Mouse (Mus musculus) lung, embryonic 16.5 days (tissue): Measurements from ENCODE around the gene Dazl. TPM values are rescaled to one million over a fixed set of nuclear protein-coding genes. Genes with fewer than 3 reads are reported as not detected.

Source experiments
- ATAC-seq: fragments of 200-750 bp; cut with Nextera tagmentation; 2 replicates; pipeline ENCODE4 v1.8.0; 2017; ENCODE audit warnings: low read depth, mild to moderate bottlenecking, moderate library complexity
- H3K27ac ChIP-seq: fragments of 300-500 bp; sonication (generic); 2 replicates; pipeline ENCODE4 v1.5.1; 2014; ENCODE audit warnings: mild to moderate bottlenecking, control low read depth, low read length
- H3K27me3 ChIP-seq: fragments of 300-500 bp; sonication (generic); 2 replicates; pipeline ENCODE4 v1.6.1; 2014; ENCODE audit warnings: low read depth, low read length, mixed read lengths; ENCODE audit not compliant: control insufficient read depth, insufficient read depth
- H3K36me3 ChIP-seq: fragments of 300-500 bp; sonication (generic); 2 replicates; pipeline ENCODE4 v1.6.1; 2014; ENCODE audit warnings: low read length; ENCODE audit not compliant: control insufficient read depth, insufficient read depth
- H3K4me1 ChIP-seq: fragments of 300-500 bp; sonication (generic); replicated peaks from 2 replicates; pipeline ENCODE4 v1.6.1; 2014; ENCODE audit warnings: low read length, mixed read lengths; ENCODE audit not compliant: control insufficient read depth, insufficient read depth
- H3K4me2 ChIP-seq: fragments of 300-500 bp; sonication (generic); 2 replicates; pipeline ENCODE4 v1.6.1; 2014; ENCODE audit warnings: low read depth, low read length, control low read depth
- H3K4me3 ChIP-seq: fragments of 300-500 bp; sonication (generic); 2 replicates; pipeline ENCODE4 v1.5.1; 2014; ENCODE audit warnings: mild to moderate bottlenecking, low read length, control low read depth
- H3K9ac ChIP-seq: fragments of 300-500 bp; sonication (generic); 2 replicates; pipeline ENCODE4 v1.6.1; 2014; ENCODE audit warnings: low read length, control low read depth
- H3K9me3 ChIP-seq: fragments of 300-500 bp; sonication (generic); 2 replicates; pipeline ENCODE4 v1.6.1; 2016; ENCODE audit warnings: low read length; ENCODE audit not compliant: control insufficient read depth
- WGBS: fragments of 180-500 bp; shearing (Covaris S2); extraction: QIAGEN DNeasy Blood & Tissue Kit; methylation state at CpG from one replicate; pipeline ENCODE4 v1.1.7; 2014; 5-methylcytosine and 5-hydroxymethylcytosine counted together
- polyA plus RNA-seq: library from polyadenylated mRNA; unstranded; fragments of >200 nt; fragmentation: Nextera tagmentation; extraction: Ambion mirVana; gene quantifications from 2 replicates; pipeline ENCODE4 v1.2.1, GENCODE M21; 2015

The Dazl gene
- polyA plus RNA-seq, 1 experiment from 2014 or later: 0.25 TPM

GRCm38 (mm10) chr17:50237818-50238610 lies 55.4 kb downstream of the Dazl start:
- Histone ChIP-seq H3K9me3 (no peaks in the 10 kb centered on the region), H3K27me3 (peaks cover 2% of the 10 kb centered on the region; the same call in 1 of the 2 replicates), H3K9ac (no peak overlapping the region), H3K4me2 (no peak overlapping the region), H3K4me1 (no peaks in the 10 kb centered on the region), H3K4me3 (no peak overlapping the region), H3K36me3 (no peaks in the 10 kb centered on the region), H3K27ac (no peak overlapping the region)
- no peak for ATAC-seq
- whole genome bisulfite sequencing: 54% methylated on average over 11 of the region's 11 CpGs

GRCm38 (mm10) chr17:50237436-50237709 lies 56.1 kb downstream of the Dazl start:
- WGBS: 5% methylated on average over 8 of the region's 8 CpGs
- peak; percentile 77 for ATAC-seq
- H3K9ac ChIP-seq: no peak overlapping the region
- H3K4me2 ChIP-seq: no peak overlapping the region
- H3K27me3 ChIP-seq: peaks cover 2% of the 10 kb centered on the region; the same call in 1 of the 2 replicates
- H3K4me1 ChIP-seq: peaks cover 3% of the 10 kb centered on the region; the same call in 1 of the 2 replicates
- no peaks in the 10 kb centered on the region for H3K36me3 ChIP-seq
- no peak overlapping the region for H3K4me3 ChIP-seq
- no peak overlapping the region for H3K27ac ChIP-seq
- H3K9me3 ChIP-seq: no peaks in the 10 kb centered on the region

GRCm38 (mm10) chr17:50236702-50237435 lies 56.6 kb downstream of the Dazl start:
- H3K9me3 ChIP-seq: no peaks in the 10 kb centered on the region
- no peaks in the 10 kb centered on the region for H3K36me3 ChIP-seq
- no peak overlapping the region for H3K27ac ChIP-seq
- peaks cover 2% of the 10 kb centered on the region; the same call in 1 of the 2 replicates for H3K27me3 ChIP-seq
- WGBS: 52% methylated on average over 9 of the region's 9 CpGs
- H3K4me2 ChIP-seq: no peak overlapping the region
- ATAC-seq: no peak
- H3K4me3 ChIP-seq: no peak overlapping the region
- H3K9ac ChIP-seq: no peak overlapping the region
- peaks cover 3% of the 10 kb centered on the region; the same call in 1 of the 2 replicates for H3K4me1 ChIP-seq

GRCm38 (mm10) chr17:50235943-50236701 lies 57.3 kb downstream of the Dazl start:
- no peaks in the 10 kb centered on the region for H3K9me3 ChIP-seq
- H3K4me1 ChIP-seq: peaks cover 3% of the 10 kb centered on the region; the same call in 1 of the 2 replicates
- no peak overlapping the region for H3K4me3 ChIP-seq
- H3K27me3 ChIP-seq: peaks cover 2% of the 10 kb centered on the region; the same call in 1 of the 2 replicates
- no peaks in the 10 kb centered on the region for H3K36me3 ChIP-seq
- 64% methylated on average over 13 of the region's 13 CpGs for WGBS
- no peak for ATAC-seq
- H3K9ac ChIP-seq: no peak overlapping the region
- no peak overlapping the region for H3K27ac ChIP-seq
- H3K4me2 ChIP-seq: no peak overlapping the region

GRCm38 (mm10) chr17:50233956-50234355 lies 59.5 kb downstream of the Dazl start:
- Histone ChIP-seq H3K36me3 (no peaks in the 10 kb centered on the region), H3K27ac (no peak overlapping the region), H3K4me1 (peaks cover 3% of the 10 kb centered on the region; the same call in 1 of the 2 replicates), H3K9ac (no peak overlapping the region), H3K9me3 (no peaks in the 10 kb centered on the region), H3K4me3 (no peak overlapping the region), H3K27me3 (peaks cover 2% of the 10 kb centered on the region; the same call in 1 of the 2 replicates), H3K4me2 (no peak overlapping the region)
- no peak for ATAC-seq
- 88% methylated on average over 5 of the region's 5 CpGs for WGBS

GRCm38 (mm10) chr17:50232821-50233220 lies 60.6 kb downstream of the Dazl start:
- Histone ChIP-seq H3K36me3 (no peaks in the 10 kb centered on the region), H3K9me3 (no peaks in the 10 kb centered on the region), H3K9ac (no peak overlapping the region), H3K4me2 (no peak overlapping the region), H3K4me1 (peaks cover 3% of the 10 kb centered on the region; the same call in 1 of the 2 replicates), H3K27me3 (peaks cover under 1% of the 10 kb centered on the region; the same call in 1 of the 2 replicates), H3K27ac (no peak overlapping the region), H3K4me3 (no peak overlapping the region)
- WGBS: 73% methylated on average over 11 of the region's 11 CpGs
- ATAC-seq: no peak

GRCm38 (mm10) chr17:50231206-50231605 lies 62.2 kb downstream of the Dazl start:
- no peaks in the 10 kb centered on the region for H3K9me3 ChIP-seq
- WGBS: 86% methylated on average over 8 of the region's 8 CpGs
- peaks cover 3% of the 10 kb centered on the region; the same call in 1 of the 2 replicates for H3K4me1 ChIP-seq
- no peak for ATAC-seq
- no peaks in the 10 kb centered on the region for H3K36me3 ChIP-seq
- no peak overlapping the region for H3K4me3 ChIP-seq
- no peaks in the 10 kb centered on the region for H3K27me3 ChIP-seq
- H3K27ac ChIP-seq: no peak overlapping the region
- H3K4me2 ChIP-seq: no peak overlapping the region
- no peak overlapping the region for H3K9ac ChIP-seq

- H3K9me3 ChIP-seq: no peaks in the 10 kb centered on the region
- no peak overlapping the region for H3K27ac ChIP-seq
- H3K4me2 ChIP-seq: no peak overlapping the region
- no peaks in the 10 kb centered on the region for H3K36me3 ChIP-seq
- H3K4me3 ChIP-seq: no peak overlapping the region
- no peaks in the 10 kb centered on the region for H3K27me3 ChIP-seq
- H3K4me1 ChIP-seq: peaks cover 3% of the 10 kb centered on the region; the same call in 1 of the 2 replicates
- ATAC-seq: peak; percentile 49
- WGBS: 49% methylated on average over 4 of the region's 4 CpGs
- no peak overlapping the region for H3K9ac ChIP-seq
Observed at GRCm38 (mm10) chr17:50229534-50229933, 63.9 kb downstream of the Dazl start.
